9 mouse cellular contexts compared by ENCODE assay signal in genomic region chr4:134246719-134247258, GRCm38 (mm10). TPM values are rescaled to one million over a fixed set of nuclear protein-coding genes. Genes with fewer than 3 reads are reported as not detected.
A peak's percentile ranks its signal among the peaks of the same experiment; 100 is the strongest.
DNase-seq lines count a peak whose midpoint lies in the region; ATAC-seq and TF ChIP-seq lines count a peak whose summit lies in the region.
"Had no signal": no experiment of that assay in that cellular context is flagged by ENCODE, and none has a peak within 500 bp of the region (broad histone marks: within the 10 kb centered on the region; RNA-seq: fewer than 3 reads in every experiment).

Gene Gm30191, plus strand, starts transcription at chr4:134246935.

- no peak for ATAC-seq in embryonic facial prominence, embryonic 15.5 days (ENCODE audit: insufficient number of reproducible peaks, low FRiP score, low TSS enrichment, low read depth)
- ATAC-seq in intestine, embryonic 14.5 days (replicated peaks; ENCODE audit: low FRiP score, low TSS enrichment, low read depth): no peak
- no peak for ATAC-seq in midbrain, postnatal 0 days (ENCODE audit: low FRiP score)
- ATAC-seq: activated CD4-positive, CD25-positive, alpha-beta regulatory T cell, adult 4 months had no signal

- H3K27me3 ChIP-seq in embryonic facial prominence, embryonic 15.5 days: peaks cover 52% of the 10 kb centered on the region
- H3K27me3 ChIP-seq in intestine, embryonic 14.5 days (replicated peaks; ENCODE audit: control insufficient read depth, insufficient read depth, low read length): peaks cover 48% of the 10 kb centered on the region
- H3K27me3 ChIP-seq in midbrain, postnatal 0 days (ENCODE audit: insufficient read depth, low read length): peaks cover 18% of the 10 kb centered on the region

- peaks cover 41% of the 10 kb centered on the region for H3K4me1 ChIP-seq in embryonic facial prominence, embryonic 15.5 days
- peaks cover 21% of the 10 kb centered on the region for H3K4me1 ChIP-seq in intestine, embryonic 14.5 days (replicated peaks; ENCODE audit: control insufficient read depth, insufficient read depth, low read length)
- H3K4me1 ChIP-seq in midbrain, postnatal 0 days (ENCODE audit: insufficient read depth, low read length): peaks cover 12% of the 10 kb centered on the region; the same call in 1 of the 2 replicates

- no peaks in the 10 kb centered on the region for H3K36me3 ChIP-seq in embryonic facial prominence, embryonic 15.5 days
- 0 out of 2 replicates have a peak, but pooled peaks cover 8% of the 10 kb centered on the region for H3K36me3 ChIP-seq in intestine, embryonic 14.5 days (ENCODE audit: control insufficient read depth, insufficient read depth, low read length)
- H3K36me3 ChIP-seq in midbrain, postnatal 0 days (ENCODE audit: insufficient read depth, low read length): no peaks in the 10 kb centered on the region

- H3K4me2 ChIP-seq in embryonic facial prominence, embryonic 15.5 days (replicated peaks): peak within 1 kb of the TSS; percentile 88
- peak within 1 kb of the TSS; percentile 90 for H3K4me2 ChIP-seq in intestine, embryonic 14.5 days (ENCODE audit: low read length)
- peak within 1 kb of the TSS; percentile 97 for H3K4me2 ChIP-seq in midbrain, postnatal 0 days (ENCODE audit: low read depth, low read length, poor library complexity, severe bottlenecking)

- H3K27ac ChIP-seq in layer of hippocampus, adult 2 months: peak within 1 kb of the TSS; percentile 36; the same call in 1 of the 2 replicates
- no peak within 1 kb of the TSS for H3K27ac ChIP-seq in embryonic facial prominence, embryonic 15.5 days (replicated peaks)
- no peak within 1 kb of the TSS for H3K27ac ChIP-seq in intestine, embryonic 14.5 days (ENCODE audit: low read depth)
- H3K27ac ChIP-seq in midbrain, postnatal 0 days (ENCODE audit: low read depth, low read length): no peak within 1 kb of the TSS

- no peak for DNase-seq in layer of hippocampus, adult 2 months (ENCODE audit: low spot score in 2 of 2)
- DNase-seq in layer of hippocampus, postnatal 25 days (ENCODE audit: extremely low spot score in 1 of 2, low spot score in 1 of 2): no peak
- DNase-seq in intestine, embryonic 14.5 days (ENCODE audit: low spot score): no peak
- peak; percentile 30 for DNase-seq in midbrain, postnatal 0 days (ENCODE audit: low spot score)
- DNase-seq in layer of hippocampus, adult 18-20 months (ENCODE audit: low spot score in 2 of 2): no peak
- DNase-seq in urinary bladder, postnatal 14 days (ENCODE audit: low spot score): no peak
- DNase-seq in layer of hippocampus, adult 8-10 months (ENCODE audit: low spot score in 2 of 2): no peak

- peak within 1 kb of the TSS; percentile 89 for H3K4me3 ChIP-seq in layer of hippocampus, adult 2 months
- peak within 1 kb of the TSS; percentile 82 for H3K4me3 ChIP-seq in embryonic facial prominence, embryonic 15.5 days (replicated peaks)
- peak within 1 kb of the TSS; percentile 86 for H3K4me3 ChIP-seq in intestine, embryonic 14.5 days (ENCODE audit: low read depth, low read length)
- peak within 1 kb of the TSS; percentile 67 for H3K4me3 ChIP-seq in midbrain, postnatal 0 days (ENCODE audit: low read depth, low read length)

- 64% methylated on average over 7 of the region's 7 CpGs for WGBS in embryonic facial prominence, embryonic 15.5 days
- 84% methylated on average over 7 of the region's 7 CpGs for WGBS in intestine, embryonic 14.5 days
- 72% methylated on average over 7 of the region's 7 CpGs for WGBS in midbrain, postnatal 0 days

- no peak within 1 kb of the TSS; the same call in 1 of the 2 replicates for H3K9ac ChIP-seq in embryonic facial prominence, embryonic 15.5 days
- H3K9ac ChIP-seq in intestine, embryonic 14.5 days (ENCODE audit: low read length): 0 out of 2 replicates have a peak within 1 kb of the TSS, but pooled peaks have one; percentile 30
- no peak within 1 kb of the TSS for H3K9ac ChIP-seq in midbrain, postnatal 0 days (replicated peaks; ENCODE audit: low read length, poor library complexity, severe bottlenecking)

- no peaks in the 10 kb centered on the region for H3K9me3 ChIP-seq in embryonic facial prominence, embryonic 15.5 days (replicated peaks)
- no peaks in the 10 kb centered on the region for H3K9me3 ChIP-seq in intestine, embryonic 14.5 days (ENCODE audit: control insufficient read depth, low read length)
- H3K9me3 ChIP-seq in midbrain, postnatal 0 days (ENCODE audit: low read length): no peaks in the 10 kb centered on the region

- no peak for TF ChIP-seq CTCF in layer of hippocampus, adult 2 months (conservative IDR thresholded peaks at IDR 0.05)
- no peak for TF ChIP-seq CTCF in midbrain, postnatal 0 days (IDR thresholded peaks at IDR 0.05)

RNA-seq across cellular contexts. Expression of gene Gm30191, which starts in this region (rescaled TPM):
- total RNA-seq in layer of hippocampus, adult 2 months (2021): not detected
- not detected for total RNA-seq in layer of hippocampus, postnatal 25 days (2021)
- not detected in 2 replicates for polyA plus RNA-seq in embryonic facial prominence, embryonic 15.5 days (2015; fragmentation: Nextera tagmentation; extraction: Ambion mirVana)
- not detected in 2 replicates for polyA plus RNA-seq in intestine, embryonic 14.5 days (2014; fragmentation: Nextera tagmentation; extraction: Ambion mirVana)
- total RNA-seq in midbrain, postnatal 0 days (2014; rRNA removed): not detected in 2 replicates
- polyA plus RNA-seq in midbrain, postnatal 0 days (2015; fragmentation: Nextera tagmentation; extraction: Ambion mirVana): 0.37 and 0.42 TPM in 2 replicates
- total RNA-seq in layer of hippocampus, adult 18-20 months (2021): not detected
- not detected for total RNA-seq in layer of hippocampus, adult 8-10 months (2022)
- polyA plus RNA-seq: activated CD4-positive, CD25-positive, alpha-beta regulatory T cell, adult 4 months had no signal

Comparison
In these comparisons a context has a peak if more than half of its experiments do, and no peak if none do; other contexts are left out.
1. Peak in DNase-seq, H3K4me3 ChIP-seq and H3K4me2 ChIP-seq in midbrain, postnatal 0 days; RNA of the gene not detected or under 1 TPM.